Mouse (Mus musculus) CH12F3 (cell line): Measurements from ENCODE around the gene Slco2a1.

Source experiments
- in situ Hi-C: fragments of 300-500 bp; cut with MboI; formaldehyde crosslinking; loops from 2 replicates; pipeline ENCODE4 v1.14.3; 2020; ENCODE audit warnings: low sequenced_read_pairs

The Slco2a1 gene

GRCm38 (mm10) chr9:103114326-103114725 is 125.8 kb downstream of the Slco2a1 start:
- in situ Hi-C loops = no loop called here

GRCm38 (mm10) chr9:103114901-103115300 is 126.4 kb downstream of the Slco2a1 start:
- in situ Hi-C loops = no loop called here

GRCm38 (mm10) chr9:103116941-103117340 is 128.4 kb downstream of the Slco2a1 start:
- in situ Hi-C loops = no loop called here

GRCm38 (mm10) chr9:103117495-103117894 is 129.0 kb downstream of the Slco2a1 start:
- in situ Hi-C loops = no loop called here

GRCm38 (mm10) chr9:103117951-103118350 is 129.4 kb downstream of the Slco2a1 start:
- in situ Hi-C loops = no loop called here

- in situ Hi-C loops = no loop called here
Observed at GRCm38 (mm10) chr9:103118651-103119275, 130.3 kb downstream of the Slco2a1 start.

- in situ Hi-C loops = no loop called here
Observed at GRCm38 (mm10) chr9:103119781-103120180, 131.3 kb downstream of the Slco2a1 start.

- in situ Hi-C loops = no loop called here
Observed at GRCm38 (mm10) chr9:103120231-103120630, 131.7 kb downstream of the Slco2a1 start.

GRCm38 (mm10) chr9:103121546-103121945 is 133.0 kb downstream of the Slco2a1 start:
- in situ Hi-C loops = no loop called here

- in situ Hi-C loops = no loop called here
Observed at GRCm38 (mm10) chr9:103124746-103125145, 136.2 kb downstream of the Slco2a1 start.

GRCm38 (mm10) chr9:103133493-103134124 is 145.1 kb downstream of the Slco2a1 start:
- in situ Hi-C loops = no loop called here

GRCm38 (mm10) chr9:103134450-103135030 is 146.0 kb downstream of the Slco2a1 start:
- in situ Hi-C loops = no loop called here

GRCm38 (mm10) chr9:103139481-103139880 is 151.0 kb downstream of the Slco2a1 start:
- in situ Hi-C loops = no loop called here

- in situ Hi-C loops = no loop called here
Observed at GRCm38 (mm10) chr9:103140384-103140783, 151.9 kb downstream of the Slco2a1 start.

- in situ Hi-C loops = no loop called here
Observed at GRCm38 (mm10) chr9:103141266-103141665, 152.8 kb downstream of the Slco2a1 start.

- in situ Hi-C loops = no loop called here
Observed at GRCm38 (mm10) chr9:103143881-103144280, 155.4 kb downstream of the Slco2a1 start.

- in situ Hi-C loops = no loop called here
Observed at GRCm38 (mm10) chr9:103145351-103145750, 156.8 kb downstream of the Slco2a1 start.
